Mouse (Mus musculus) mouse embryonic stem cell (cell line): ENCODE results near the gene Nt5dc3.

Source experiments
- in situ Hi-C, 2 experiments: fragments of 300-500 bp; cut with MboI; formaldehyde crosslinking; loops; 1 replicate in 1 of 2; 3 replicates in 1 of 2; pipeline ENCODE4 v1.14.3; 2019 to 2020; ENCODE audit warnings: low sequenced_read_pairs in 2 of 2, low pct_unique_long_range_greater_than_20kb in 1 of 2, mixed read lengths in 1 of 2; ENCODE audit not compliant: unreplicated experiment in 1 of 2

Nt5dc3 gene

DNA sequence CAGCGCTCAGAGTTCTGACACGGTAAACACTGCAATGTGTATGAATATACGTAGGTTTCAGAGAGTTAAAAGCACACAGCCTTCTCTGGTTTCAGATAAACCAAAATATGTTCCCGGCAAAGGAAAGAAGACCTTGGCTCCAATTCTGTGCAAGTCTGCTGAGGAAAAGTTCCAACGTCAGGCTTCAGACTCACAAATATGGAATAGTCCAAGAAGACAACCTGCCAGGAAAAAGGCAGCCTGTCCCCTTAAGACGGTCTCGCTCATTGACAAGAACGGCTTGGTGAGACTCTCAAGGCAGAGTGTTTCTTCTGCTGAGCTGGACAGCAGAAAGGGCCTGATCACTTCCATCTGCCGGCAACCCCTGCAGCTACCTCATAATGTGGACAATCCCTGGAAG, 2.5 kb upstream of the Nt5dc3 start:
- in situ Hi-C loops = no loop called here

DNA sequence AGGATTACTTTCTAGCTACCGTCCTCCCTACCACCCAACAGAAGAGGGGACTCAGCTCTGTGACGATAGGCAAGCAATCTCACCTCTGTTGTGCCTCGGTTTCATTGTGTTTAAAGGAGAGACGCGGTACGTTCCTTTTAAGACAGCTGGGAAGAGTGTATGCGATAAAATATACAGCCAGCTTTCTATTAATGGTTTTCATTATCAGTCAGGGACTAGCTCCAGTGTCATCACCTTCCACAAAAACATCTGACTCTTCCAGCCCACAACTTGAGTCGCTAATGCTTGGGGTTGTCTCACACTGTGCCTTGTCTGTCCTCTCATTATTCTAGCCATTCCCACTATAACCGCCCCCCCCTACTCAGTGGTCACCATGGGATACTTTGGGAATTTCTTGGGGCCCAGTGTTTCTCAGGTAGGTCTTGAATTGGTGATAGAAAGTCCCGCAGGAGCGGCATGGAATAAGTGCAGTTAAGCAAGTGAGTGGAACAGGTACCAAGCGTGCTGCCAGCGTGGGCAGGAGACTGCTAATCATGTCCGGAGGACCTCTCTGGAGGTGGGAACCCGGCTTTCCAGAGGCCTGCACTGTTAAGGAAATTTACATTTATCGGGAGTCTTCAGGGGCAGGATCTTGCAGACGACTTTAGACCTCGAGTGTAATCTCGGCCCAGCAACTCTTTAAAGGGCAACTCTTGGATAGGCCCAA, 1.0 kb upstream of the Nt5dc3 start:
- in situ Hi-C loops = no loop called here

DNA sequence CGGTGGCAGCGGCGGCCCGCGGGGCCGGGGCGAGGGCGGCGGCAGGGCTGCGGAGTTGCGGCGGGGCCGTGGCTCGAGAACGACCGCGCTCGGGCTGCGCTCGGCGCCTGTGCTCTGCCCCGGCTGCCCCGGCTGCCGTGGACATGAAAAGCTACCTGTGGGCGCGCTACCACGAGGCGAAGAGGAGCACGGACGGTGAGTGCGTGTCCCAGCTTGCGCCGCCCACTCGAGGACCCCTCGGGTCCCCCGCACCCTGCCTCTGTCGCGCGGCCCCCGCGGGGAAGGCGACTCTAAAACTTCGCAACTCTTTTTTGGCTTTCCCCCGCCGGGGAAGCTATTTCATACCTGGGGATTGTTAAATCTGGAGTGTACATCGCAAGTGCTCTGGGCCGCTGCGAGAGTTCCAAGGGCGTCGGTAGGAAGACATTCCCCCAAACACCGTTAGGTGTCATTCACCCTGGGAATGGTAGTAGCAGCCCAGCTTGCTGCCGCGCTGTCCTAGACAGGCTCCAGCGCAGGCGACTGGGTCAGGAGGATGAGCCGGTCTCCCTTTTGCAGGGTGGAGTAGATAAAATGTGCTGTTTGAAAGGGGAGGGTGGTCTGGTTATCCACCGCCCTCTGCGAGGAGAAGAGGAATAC, 431 bp downstream of the Nt5dc3 start:
- in situ Hi-C loops = no loop called here

DNA sequence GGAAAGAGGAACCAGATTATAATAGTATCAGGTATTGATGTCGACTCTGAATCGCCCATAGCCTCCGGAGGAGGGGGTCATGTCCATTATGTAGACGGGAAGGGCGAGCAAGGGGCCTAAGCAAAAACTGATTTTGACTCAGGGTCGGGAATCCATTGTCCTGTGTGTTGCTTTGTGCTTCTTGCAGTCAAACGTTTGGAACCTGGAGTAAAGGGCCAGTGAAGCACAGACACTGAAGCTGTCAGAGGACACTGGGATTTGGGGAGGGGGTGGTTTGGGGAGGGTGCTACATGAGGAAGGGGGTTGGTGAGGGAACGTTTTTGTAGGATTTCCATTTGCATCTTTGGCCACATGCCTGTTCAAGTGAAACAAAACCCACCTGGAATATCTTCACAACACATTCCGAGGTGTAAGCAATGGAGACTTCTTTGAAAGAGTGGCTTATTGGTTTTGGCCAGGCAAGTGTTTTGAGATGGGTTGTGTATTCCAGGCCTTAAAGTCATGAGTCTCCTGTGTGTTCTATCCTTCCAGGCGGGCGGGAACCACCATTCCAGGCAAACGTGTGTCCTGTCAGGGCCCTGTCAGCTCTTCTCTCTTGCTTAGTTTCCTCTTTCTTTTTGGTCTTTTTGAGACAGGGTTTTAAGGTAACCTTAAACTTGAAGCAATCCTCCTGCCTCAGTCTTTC, 1.2 kb downstream of the Nt5dc3 start:
- in situ Hi-C loops = no loop called here

DNA sequence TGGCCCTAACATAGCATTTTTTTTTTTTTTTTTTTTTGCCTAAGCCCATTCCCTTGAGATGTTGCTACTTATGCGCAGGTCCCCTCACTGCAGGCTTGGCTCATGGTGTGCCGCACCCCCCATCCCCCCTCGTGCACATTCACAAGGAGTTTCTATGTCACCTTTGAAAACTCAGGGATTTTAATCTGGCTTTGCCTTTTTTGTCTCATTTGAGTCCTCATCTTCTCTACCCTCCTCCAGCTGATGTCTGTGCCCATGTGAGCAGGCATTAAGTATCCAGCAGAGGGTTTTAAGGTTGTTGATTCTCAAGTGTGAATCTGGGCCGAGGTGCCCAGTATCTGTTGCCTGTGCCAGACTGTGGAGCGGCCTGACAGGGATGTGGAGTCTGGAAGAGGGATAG, 2.8 kb downstream of the Nt5dc3 start:
- in situ Hi-C loops = no loop called here

DNA sequence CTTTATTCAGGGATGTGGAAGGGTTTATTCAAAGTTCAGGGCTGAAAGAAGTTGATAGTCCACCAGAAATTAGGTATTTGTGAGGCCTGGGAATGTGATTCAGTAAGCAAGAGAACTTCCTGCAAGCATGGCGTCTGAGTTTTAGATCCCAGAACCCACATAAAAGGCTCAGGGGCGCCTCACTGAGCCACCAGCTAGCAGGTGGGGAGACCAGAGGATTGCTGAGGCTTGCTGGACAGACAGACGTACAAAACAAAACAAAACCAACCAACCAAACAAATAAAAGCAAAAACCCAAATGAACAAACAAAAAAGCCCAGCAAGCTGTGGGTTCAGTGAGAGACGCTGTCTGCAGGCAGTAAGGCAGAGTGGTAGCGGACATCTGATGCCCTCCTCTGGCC, 3.9 kb downstream of the Nt5dc3 start:
- in situ Hi-C loops = no loop called here

DNA sequence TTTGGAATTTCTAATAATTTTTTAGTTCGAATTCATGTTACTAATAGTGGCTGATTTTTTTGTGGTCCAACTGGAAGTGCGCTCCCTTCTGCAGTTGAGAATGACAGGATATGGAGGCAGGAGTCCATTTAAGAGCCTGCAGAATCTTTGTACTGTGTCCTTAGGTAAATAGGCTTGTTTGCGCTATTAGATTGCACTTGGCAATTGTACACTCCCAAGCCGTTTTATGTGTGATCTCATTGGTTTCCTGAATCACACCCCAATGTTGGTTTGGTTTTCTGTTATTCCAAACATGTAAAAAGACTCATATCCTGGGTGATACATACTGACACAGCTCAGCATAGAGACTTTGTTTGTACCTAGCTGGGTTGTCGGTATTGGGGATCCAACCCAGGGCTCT, 4.8 kb downstream of the Nt5dc3 start:
- in situ Hi-C loops = no loop called here

DNA sequence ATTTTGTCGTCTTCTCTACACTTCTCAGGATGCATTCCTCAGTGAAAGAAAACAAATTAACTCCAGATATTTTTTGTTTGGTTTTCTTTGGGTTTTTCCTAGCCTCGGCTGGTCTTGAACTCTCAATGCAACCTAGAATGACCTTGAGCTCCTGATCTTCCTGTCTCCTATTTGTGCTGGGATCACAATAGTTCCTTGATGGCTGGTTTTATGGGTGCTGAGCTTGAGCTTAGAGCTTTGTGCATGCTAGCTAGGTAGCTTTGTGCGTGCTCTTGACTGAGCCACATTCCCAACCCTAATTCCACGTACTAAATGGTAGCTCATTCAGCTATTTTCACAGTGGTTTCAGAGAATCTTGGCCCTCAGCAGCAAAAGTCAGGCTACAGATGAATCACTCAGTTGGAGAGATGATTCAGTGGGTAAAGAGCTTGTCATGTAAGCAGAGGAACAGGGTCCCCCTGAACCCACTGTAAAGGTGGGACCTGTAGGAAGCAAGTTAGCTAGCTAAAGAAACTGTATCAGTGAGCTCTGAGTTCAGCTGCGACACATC, 5.4 kb downstream of the Nt5dc3 start:
- in situ Hi-C loops = no loop called here

DNA sequence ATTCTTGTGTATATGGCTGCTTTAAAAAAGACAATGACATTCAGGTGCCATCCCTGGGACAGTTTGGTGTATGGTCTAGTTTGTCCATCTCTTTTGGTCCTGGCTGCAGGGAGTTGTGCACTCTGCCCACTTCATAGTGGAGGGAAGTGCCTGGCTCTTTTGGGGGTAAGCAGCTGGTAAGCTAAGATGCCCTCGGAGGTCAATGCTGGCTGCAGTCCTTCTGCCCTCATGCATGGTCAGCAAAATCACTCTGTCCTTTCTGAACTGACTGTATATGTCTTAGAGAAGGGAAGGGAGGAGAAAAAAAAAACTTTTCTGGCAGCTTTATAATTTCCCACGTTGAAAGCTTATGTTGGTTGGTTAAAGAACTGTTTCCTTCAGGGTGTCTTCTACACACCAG, 6.6 kb downstream of the Nt5dc3 start:
- in situ Hi-C loops = no loop called here

DNA sequence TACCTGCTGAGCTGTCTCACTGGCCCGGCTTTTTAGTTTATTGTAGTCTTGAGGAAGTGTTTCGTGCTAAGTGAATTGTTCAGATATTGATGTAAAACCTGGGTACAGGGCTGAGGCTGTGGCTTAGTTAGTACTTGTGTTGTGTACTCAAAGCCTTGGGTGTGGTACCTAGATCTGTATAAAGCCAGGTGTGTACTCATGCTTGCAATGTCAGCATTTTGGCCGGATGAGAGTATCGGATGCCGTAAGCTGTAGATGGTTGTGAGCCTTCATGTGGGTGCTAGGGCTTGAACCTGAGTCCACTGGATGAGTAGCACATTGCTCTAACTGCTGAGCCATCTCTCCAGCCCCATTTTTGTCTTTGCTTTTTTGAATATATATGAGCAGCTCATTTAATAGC, 7.3 kb downstream of the Nt5dc3 start:
- in situ Hi-C loops = no loop called here

DNA sequence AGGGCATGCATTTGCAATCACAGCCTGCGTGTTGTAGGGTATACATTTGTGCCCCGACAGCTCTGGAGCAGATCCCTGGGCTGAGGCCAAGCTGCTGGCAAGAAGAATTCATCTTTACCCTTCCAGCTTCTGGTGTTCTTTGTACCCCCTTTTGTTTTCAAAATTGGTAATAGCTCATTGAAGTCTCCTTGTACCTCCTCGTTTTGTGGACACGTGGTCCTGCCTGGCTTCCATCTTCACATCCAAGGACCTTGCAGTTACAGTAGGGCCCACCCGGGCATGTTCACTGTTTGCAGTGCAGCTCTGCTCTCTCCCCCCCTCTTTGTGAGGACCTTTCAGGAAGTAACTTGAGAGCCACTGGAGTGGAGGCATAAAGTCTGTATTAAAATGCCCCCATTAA, 9.4 kb downstream of the Nt5dc3 start:
- in situ Hi-C loops = no loop called here

DNA sequence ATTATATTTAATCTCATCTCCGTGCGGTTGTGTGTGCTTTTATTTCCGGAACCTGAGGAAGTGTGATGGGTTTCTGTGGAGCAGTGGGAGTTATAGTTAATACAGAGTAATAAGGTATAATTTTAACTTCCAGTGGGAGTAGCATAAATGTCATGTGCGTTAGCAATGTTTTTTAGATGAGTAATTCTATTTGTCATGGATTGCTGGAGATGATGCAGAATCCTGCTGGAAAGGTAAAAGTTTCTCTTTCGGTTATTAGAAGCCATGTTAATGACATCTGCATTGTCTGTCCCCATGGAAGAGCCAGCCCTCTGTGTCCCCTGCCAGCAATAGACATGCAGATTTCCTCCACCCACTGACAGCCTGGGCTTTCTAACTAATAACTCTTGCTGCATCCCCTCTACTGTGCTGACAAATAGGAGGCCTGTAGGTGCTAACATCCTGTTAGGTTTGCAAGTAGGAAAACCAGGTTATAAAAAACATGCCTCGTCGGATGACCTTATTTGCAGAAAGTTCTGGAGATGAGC, 10.4 kb downstream of the Nt5dc3 start:
- in situ Hi-C loops = no loop called here

DNA sequence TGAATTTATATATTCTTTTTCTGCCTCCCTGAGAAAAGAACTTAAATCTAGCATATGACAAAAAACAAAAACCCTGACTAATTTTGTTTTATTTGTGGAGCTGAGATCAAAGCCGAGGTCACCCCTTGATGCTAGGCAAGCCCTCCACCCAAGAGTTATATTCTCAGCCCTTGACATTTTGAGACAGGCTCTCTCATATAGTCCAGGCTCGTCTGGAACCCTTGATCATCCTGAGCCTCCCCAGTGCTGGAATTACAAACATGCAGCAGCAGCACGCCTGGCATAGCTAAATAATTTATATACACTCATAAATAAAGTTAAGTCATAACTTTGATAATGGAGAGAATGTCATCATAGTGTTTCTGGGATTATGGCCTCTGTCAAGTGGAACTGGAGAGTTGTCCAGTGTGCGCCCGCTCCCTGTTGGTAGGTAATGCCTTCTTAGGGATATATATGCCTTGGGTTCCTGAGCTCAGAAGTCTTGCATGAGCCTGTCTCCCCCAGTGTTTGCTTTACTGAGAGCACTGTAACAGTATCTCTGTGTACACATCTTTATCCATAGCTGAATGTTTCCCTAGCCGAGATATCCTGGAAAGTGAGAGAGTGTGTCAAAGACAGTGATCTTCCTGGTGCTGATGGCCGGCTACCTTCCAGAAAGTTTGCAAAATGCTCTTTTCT, 12.8 kb downstream of the Nt5dc3 start:
- in situ Hi-C loops = no loop called here

DNA sequence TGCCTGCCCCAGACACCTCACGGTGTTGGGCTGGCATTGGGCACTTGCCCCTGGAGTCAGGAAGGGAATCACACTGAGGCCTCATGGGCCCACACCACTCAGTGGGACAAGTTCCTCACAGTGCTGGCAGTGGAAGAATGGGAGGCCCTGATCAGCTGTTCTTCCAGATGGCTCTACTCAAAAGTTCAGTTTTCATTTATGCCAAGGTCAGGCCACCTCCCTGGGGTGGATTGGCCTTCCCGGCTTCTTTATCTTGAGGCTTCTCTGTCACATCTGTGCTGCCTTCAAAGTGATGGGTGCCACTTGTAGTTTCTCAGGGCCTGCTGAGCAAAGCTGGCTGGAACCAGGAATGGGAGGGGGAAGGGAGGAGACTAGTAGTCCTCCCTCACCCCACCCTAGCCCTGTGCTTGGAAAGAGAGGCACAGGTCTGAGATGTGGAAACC, 14.7 kb downstream of the Nt5dc3 start:
- in situ Hi-C loops = no loop called here

DNA sequence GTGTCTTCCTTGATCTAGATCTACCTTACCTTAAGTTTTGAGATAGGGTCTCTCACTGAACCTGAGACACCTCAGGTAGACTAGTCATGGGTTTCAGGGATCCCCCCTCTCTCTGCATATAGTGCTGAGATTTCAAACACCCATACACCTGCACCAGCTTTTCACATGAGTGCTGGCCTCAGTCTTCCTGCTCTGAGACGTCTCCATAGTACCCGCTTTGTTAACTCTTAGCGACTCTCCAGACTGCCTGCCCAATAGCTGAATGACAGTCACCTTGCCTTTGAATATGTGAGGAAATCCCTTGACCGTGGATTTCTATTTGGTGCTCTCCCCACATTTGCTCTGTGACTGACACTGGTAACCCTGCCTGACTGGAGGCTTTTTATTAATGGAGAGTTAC, 15.4 kb downstream of the Nt5dc3 start:
- in situ Hi-C loops = no loop called here

DNA sequence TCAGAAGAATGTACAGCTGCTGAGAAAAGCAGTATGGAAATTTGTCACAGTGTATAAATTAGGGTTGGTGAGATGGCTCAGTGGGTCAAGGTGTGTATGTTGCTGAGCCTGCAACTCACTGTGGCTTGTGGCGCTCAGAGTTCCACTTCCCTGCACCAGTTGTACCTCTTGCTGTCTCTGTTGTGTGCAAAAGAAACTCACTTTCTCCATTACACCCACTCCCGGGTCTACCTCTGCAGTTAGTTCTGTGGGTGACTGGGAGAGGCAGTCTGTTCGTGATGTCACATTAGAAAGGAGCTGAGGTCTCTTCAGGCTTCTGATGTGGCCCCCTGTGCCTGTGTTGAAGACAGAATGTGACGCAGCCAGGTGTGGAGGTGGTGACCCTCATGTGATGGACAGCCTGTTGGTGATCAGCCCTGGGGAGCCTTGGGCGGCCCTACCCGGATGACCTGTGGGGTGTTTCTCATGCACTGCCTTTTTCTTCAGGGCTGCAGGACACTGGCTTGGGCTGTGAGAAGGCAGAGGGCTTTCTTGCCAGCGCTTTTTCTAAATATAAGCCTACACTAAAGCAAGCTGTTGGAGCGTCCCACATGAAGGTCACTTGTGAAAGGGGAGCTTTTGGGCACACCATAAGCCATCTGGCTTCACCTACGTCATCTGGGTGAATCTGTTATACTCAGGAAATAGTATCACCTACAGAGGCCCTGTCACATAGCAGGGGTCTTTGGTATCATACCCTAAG, 16.2 kb downstream of the Nt5dc3 start:
- in situ Hi-C loops = no loop called here

DNA sequence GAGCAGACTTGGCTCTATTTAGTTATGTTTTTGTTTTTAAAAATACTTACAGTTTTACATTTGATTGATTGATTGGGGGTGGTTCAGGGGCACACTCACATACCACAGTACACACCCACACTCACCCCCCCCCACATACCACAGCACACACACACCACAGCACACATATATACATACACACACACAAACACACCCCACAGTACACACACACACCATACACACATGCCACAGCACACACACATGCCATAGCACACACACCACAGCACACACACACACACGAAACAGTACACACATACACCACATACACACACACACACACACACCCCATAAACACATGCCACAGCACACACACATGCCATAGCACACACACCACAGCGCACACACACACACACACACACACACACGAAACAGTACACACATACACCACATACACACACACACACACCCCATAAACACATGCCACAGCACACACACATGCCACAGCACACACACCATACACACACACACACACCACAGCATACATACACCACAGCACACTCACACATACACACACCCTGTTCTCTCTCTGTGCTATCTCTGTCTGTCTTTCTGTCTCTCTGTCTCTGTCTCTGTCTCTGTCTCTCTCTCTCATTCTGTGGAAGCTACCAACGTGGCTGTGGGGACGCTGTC, 17.4 kb downstream of the Nt5dc3 start:
- in situ Hi-C loops = no loop called here

DNA sequence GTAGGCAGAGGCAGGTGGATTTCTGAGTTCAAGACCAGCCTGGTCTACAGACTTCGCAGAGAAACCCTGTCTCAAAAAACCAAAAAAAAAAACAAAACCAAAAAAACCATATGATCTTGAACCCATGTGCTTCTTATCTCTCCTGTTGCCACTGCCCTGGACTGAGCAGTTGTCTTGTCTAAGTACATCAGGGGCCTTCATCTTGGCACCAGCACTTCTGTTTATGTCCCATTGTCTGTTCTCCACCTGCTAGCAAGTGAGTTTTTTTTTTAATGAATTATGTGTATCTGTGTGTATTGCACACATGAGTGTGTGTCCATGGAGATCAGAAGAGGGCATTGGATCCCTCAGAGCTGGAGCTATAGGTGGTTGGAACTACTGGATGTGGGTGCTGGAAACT, 28.6 kb downstream of the Nt5dc3 start:
- in situ Hi-C loops = no loop called here
